Mouse (Mus musculus): ENCODE results near the gene Stt3b. TPM values are rescaled to one million over a fixed set of nuclear protein-coding genes. Genes with fewer than 3 reads are reported as not detected.

Gene Stt3b
- polyA plus RNA-seq, 1 experiment from 2014 or later: 56.6 TPM

DNA sequence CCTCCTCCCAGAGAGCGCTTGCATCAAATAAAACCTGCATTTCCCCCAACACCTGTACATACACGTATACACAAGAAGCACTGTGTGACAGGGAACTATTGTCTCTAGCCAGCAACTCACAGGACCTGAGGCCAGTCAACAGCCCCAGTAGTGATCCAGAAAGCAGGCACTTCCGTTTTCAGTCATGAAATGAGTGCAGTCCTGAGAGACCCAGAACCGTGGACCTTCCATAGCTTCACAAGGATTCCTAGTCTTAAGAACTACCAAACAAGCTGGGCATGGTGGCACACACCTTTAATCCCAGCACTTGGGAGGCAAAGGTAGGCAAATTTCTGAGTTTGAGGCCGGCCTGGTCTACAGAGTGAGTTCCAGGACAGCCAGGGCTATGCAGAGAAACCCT, 3.6 kb upstream of the Stt3b start:
- H3K27ac ChIP-seq (ENCODE audit: low read length): no peak overlapping the region
- 84% methylated on average over 5 of the region's 5 CpGs for WGBS
- H3K4me2 ChIP-seq (replicated peaks; ENCODE audit: low read depth, low read length): no peak overlapping the region
- no peaks in the 10 kb centered on the region for H3K27me3 ChIP-seq (replicated peaks; ENCODE audit: insufficient read depth, low read length)
- no peaks in the 10 kb centered on the region for H3K4me1 ChIP-seq (ENCODE audit: insufficient read depth, low read depth, low read length)
- no peaks in the 10 kb centered on the region for H3K36me3 ChIP-seq (ENCODE audit: insufficient read depth, low read length)
- no peak overlapping the region for H3K9ac ChIP-seq (replicated peaks; ENCODE audit: low read depth)
- no peak overlapping the region for H3K4me3 ChIP-seq (ENCODE audit: low read depth, low read length)
- TF ChIP-seq CTCF (IDR thresholded peaks at IDR 0.05) (no peak), EP300 (IDR thresholded peaks at IDR 0.05) (no peak)
- H3K9me3 ChIP-seq (ENCODE audit: low read length): no peaks in the 10 kb centered on the region
- no peak for DNase-seq (ENCODE audit: low spot score)
- ATAC-seq: no peak

DNA sequence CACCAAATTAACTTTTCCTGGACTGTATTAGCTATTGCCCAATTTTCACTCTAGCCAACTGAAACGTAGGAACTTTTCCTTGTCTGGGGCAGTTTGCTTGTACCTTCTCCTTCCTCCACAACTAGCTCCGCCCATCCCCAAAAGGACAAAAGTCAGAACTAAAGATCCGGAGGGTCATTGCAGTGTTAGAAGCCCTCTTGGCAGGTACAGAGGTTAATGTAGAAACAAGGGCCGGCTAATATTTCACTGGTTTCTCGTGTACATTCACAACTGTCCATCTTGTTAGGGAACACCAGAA, 951 bp upstream of the Stt3b start:
- peak overlapping the region; percentile 96 for H3K27ac ChIP-seq (ENCODE audit: low read length)
- WGBS: 4% methylated on average over 5 of the region's 5 CpGs
- H3K4me1 ChIP-seq (ENCODE audit: insufficient read depth, low read depth, low read length): peaks cover 11% of the 10 kb centered on the region; the same call in 1 of the 2 replicates
- ATAC-seq (no peak), DNase-seq (ENCODE audit: low spot score) (peak; percentile 60)
- H3K4me3 ChIP-seq (ENCODE audit: low read depth, low read length): peak overlapping the region; percentile 97; the same call in 1 of the 2 replicates
- peak overlapping the region; percentile 77 for H3K4me2 ChIP-seq (replicated peaks; ENCODE audit: low read depth, low read length)
- H3K36me3 ChIP-seq (ENCODE audit: insufficient read depth, low read length): no peaks in the 10 kb centered on the region
- H3K9me3 ChIP-seq (ENCODE audit: low read length): no peaks in the 10 kb centered on the region
- no peak overlapping the region for H3K9ac ChIP-seq (replicated peaks; ENCODE audit: low read depth)
- TF ChIP-seq EP300 (IDR thresholded peaks at IDR 0.05): 0 out of 2 replicates have a peak, but pooled peaks have one; percentile 10
- no peak for TF ChIP-seq CTCF (IDR thresholded peaks at IDR 0.05)
- H3K27me3 ChIP-seq (replicated peaks; ENCODE audit: insufficient read depth, low read length): no peaks in the 10 kb centered on the region

GRCm38 (mm10) chr9:115309977-115310345, 260 bp downstream of the Stt3b start:
- H3K9ac ChIP-seq (replicated peaks; ENCODE audit: low read depth): peak overlapping the region; percentile 95
- H3K4me3 ChIP-seq (ENCODE audit: low read depth, low read length): peak overlapping the region; percentile 97
- ATAC-seq (peak; percentile 69), DNase-seq (ENCODE audit: low spot score) (peak; percentile 86)
- no peaks in the 10 kb centered on the region for H3K27me3 ChIP-seq (replicated peaks; ENCODE audit: insufficient read depth, low read length)
- H3K9me3 ChIP-seq (ENCODE audit: low read length): no peaks in the 10 kb centered on the region
- H3K36me3 ChIP-seq (ENCODE audit: insufficient read depth, low read length): no peaks in the 10 kb centered on the region
- peak overlapping the region; percentile 77 for H3K4me2 ChIP-seq (replicated peaks; ENCODE audit: low read depth, low read length)
- peak overlapping the region; percentile 96 for H3K27ac ChIP-seq (ENCODE audit: low read length)
- TF ChIP-seq EP300 (IDR thresholded peaks at IDR 0.05) (no peak), CTCF (IDR thresholded peaks at IDR 0.05) (no peak)
- H3K4me1 ChIP-seq (ENCODE audit: insufficient read depth, low read depth, low read length): peaks cover 17% of the 10 kb centered on the region; the same call in 1 of the 2 replicates
- under 1% methylated on average over 20 of the region's 42 CpGs for WGBS

DNA sequence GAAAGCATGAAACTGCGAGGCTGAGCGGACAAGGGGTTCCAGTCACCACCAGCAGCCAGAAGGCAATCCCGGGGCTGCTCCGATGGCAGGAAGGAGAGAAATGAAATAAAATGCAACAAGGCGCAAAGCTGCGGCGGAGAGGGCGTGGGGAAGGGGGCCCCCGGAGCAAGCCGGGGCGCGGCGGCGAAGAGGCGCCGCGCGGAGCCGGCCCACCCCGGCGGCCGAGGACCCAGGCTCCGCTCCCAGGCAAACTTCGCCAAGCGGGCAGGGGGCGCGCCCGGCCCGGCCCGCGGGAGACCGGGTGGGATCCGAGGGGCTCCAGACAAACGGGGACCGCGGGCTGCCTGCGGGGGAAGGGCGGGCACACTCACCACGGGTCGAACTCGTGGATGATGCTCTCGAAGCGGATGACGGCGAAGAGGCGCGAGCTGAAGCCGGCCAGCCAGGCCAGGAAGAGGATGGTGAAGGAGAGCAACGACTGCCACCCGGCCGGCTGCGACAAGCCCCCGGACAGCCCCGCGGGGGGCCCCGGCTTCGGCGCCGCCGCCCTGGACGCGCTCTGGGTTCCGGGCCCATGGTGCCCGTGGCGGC, 745 bp downstream of the Stt3b start:
- Histone ChIP-seq H3K9ac (replicated peaks; ENCODE audit: low read depth) (peak overlapping the region; percentile 95), H3K36me3 (ENCODE audit: insufficient read depth, low read length) (no peaks in the 10 kb centered on the region), H3K4me2 (replicated peaks; ENCODE audit: low read depth, low read length) (peak overlapping the region; percentile 77), H3K4me1 (ENCODE audit: insufficient read depth, low read depth, low read length) (peaks cover 21% of the 10 kb centered on the region; the same call in 1 of the 2 replicates), H3K4me3 (ENCODE audit: low read depth, low read length) (peak overlapping the region; percentile 97), H3K27me3 (replicated peaks; ENCODE audit: insufficient read depth, low read length) (no peaks in the 10 kb centered on the region), H3K9me3 (ENCODE audit: low read length) (no peaks in the 10 kb centered on the region), H3K27ac (ENCODE audit: low read length) (peak overlapping the region; percentile 96)
- TF ChIP-seq CTCF (IDR thresholded peaks at IDR 0.05): no peak
- TF ChIP-seq EP300 (IDR thresholded peaks at IDR 0.05): no peak
- WGBS: under 1% methylated on average over 61 of the region's 65 CpGs
- ATAC-seq (no peak), DNase-seq (ENCODE audit: low spot score) (no peak)

DNA sequence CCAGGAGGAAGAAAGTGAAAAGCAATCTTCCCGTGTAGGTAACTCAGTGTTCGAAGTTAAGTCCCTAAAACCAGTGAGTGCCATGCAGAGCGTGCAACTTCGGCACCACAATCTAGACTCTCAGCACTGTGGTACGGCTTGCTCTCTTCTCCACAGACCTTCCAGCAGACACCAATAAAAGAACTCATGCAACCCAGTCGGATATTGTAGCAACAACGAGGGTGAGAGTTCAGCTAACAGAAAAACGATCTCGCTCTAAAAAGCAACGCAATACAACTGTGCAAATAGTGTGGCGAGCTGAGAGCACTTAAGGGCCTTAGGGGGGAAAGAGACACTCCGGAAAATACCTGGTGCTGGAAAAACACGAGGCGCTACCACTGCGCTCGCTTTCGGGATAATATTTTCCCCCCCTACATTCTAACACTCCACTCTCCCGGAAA, 1.3 kb downstream of the Stt3b start:
- DNase-seq (ENCODE audit: low spot score) (peak; percentile 85), ATAC-seq (no peak)
- no peak for TF ChIP-seq EP300 (IDR thresholded peaks at IDR 0.05)
- no peak for TF ChIP-seq CTCF (IDR thresholded peaks at IDR 0.05)
- Histone ChIP-seq H3K36me3 (ENCODE audit: insufficient read depth, low read length) (no peaks in the 10 kb centered on the region), H3K4me1 (ENCODE audit: insufficient read depth, low read depth, low read length) (peaks cover 21% of the 10 kb centered on the region; the same call in 1 of the 2 replicates), H3K9ac (replicated peaks; ENCODE audit: low read depth) (peak overlapping the region; percentile 95), H3K4me3 (ENCODE audit: low read depth, low read length) (peak overlapping the region; percentile 97), H3K9me3 (ENCODE audit: low read length) (no peaks in the 10 kb centered on the region), H3K27ac (ENCODE audit: low read length) (peak overlapping the region; percentile 96), H3K27me3 (replicated peaks; ENCODE audit: insufficient read depth, low read length) (no peaks in the 10 kb centered on the region), H3K4me2 (replicated peaks; ENCODE audit: low read depth, low read length) (peak overlapping the region; percentile 77)
- WGBS: under 1% methylated on average over 18 of the region's 18 CpGs

- TF ChIP-seq CTCF (IDR thresholded peaks at IDR 0.05) (no peak), EP300 (IDR thresholded peaks at IDR 0.05) (no peak)
- WGBS: 10% methylated on average over 4 of the region's 4 CpGs
- ATAC-seq (no peak), DNase-seq (ENCODE audit: low spot score) (peak; percentile 60)
- peaks cover 21% of the 10 kb centered on the region; the same call in 1 of the 2 replicates for H3K4me1 ChIP-seq (ENCODE audit: insufficient read depth, low read depth, low read length)
- no peaks in the 10 kb centered on the region for H3K36me3 ChIP-seq (ENCODE audit: insufficient read depth, low read length)
- H3K27me3 ChIP-seq (replicated peaks; ENCODE audit: insufficient read depth, low read length): no peaks in the 10 kb centered on the region
- peak overlapping the region; percentile 77 for H3K4me2 ChIP-seq (replicated peaks; ENCODE audit: low read depth, low read length)
- peak overlapping the region; percentile 95 for H3K9ac ChIP-seq (replicated peaks; ENCODE audit: low read depth)
- H3K4me3 ChIP-seq (ENCODE audit: low read depth, low read length): peak overlapping the region; percentile 97
- peak overlapping the region; percentile 96; the same call in 1 of the 2 replicates for H3K27ac ChIP-seq (ENCODE audit: low read length)
- no peaks in the 10 kb centered on the region for H3K9me3 ChIP-seq (ENCODE audit: low read length)
These were observed 1.8 kb downstream of the Stt3b start for GRCm38 (mm10) chr9:115308401-115308800.
